Mouse (Mus musculus): ENCODE data around the gene Ntf3.

GRCm38 (mm10) chr6:126080531-126080930, 86.2 kb downstream of the Ntf3 start:
- TF ChIP-seq CTCF (conservative IDR thresholded peaks at IDR 0.05; ENCODE audit: low read length) (no peak), POU5F1 (IDR thresholded peaks at IDR 0.05; ENCODE audit: borderline replicate concordance, low read length) (no peak), NANOG (IDR thresholded peaks at IDR 0.05; ENCODE audit: borderline replicate concordance, low read length) (no peak)
